Mouse (Mus musculus): ENCODE data around the gene Miip.
"Not testable (repeated sequence)": the region's sequence is repeated elsewhere in the genome, so short reads cannot be mapped to it uniquely, and the experiment has no call there.

The Miip gene

GRCm38 (mm10) chr4:147867563-147868449 lies 810 bp downstream of the Miip start:
- no peak for DNase-seq

DNA sequence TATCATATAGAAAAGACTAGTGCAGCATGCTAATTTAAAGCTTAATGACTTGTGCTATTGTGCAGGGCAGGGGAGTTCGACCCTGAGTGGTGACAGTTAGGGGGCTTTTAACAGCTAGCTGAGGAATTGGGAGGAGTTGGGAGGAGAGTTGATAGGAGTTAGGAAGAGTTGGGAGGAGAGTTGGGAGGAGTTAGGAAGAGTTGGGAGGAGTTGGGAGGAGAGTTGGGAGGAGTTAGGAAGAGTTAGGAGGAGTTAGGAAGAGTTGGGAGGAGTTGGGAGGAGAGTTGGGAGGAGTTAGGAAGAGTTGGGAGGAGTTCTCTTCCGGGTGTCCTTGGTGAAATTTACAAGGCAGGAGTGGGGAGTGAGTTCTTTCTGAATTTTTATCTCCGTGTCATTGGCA lies 1.8 kb downstream of the Miip start:
- not testable (repeated sequence) for DNase-seq

DNA sequence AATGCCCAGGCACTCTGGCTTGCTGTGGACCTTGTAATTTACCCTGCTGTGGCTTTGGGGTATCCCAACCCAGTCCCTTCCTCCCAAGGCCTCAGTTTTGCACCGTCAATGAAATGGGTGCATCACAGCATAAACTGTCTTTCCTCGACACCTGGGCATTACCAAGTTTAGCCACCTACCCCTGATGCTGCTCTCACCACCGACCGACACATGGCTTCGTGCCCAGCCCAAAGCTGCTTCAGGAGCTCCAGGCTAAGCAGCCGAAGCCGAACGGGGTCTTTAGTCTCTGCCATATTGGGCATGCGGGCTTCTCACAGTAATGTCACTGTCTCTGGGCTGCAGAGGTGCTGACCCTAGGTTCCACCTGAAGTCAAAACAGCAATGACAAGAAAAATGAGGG lies 2.6 kb downstream of the Miip start:
- DNase-seq = no peak

GRCm38 (mm10) chr4:147865651-147866050 lies 3.0 kb downstream of the Miip start:
- DNase-seq = no peak

GRCm38 (mm10) chr4:147862051-147862450 lies 6.6 kb downstream of the Miip start:
- no peak for DNase-seq

- DNase-seq = no peak
Measured at GRCm38 (mm10) chr4:147850776-147851175, 17.8 kb downstream of the Miip start.

DNA sequence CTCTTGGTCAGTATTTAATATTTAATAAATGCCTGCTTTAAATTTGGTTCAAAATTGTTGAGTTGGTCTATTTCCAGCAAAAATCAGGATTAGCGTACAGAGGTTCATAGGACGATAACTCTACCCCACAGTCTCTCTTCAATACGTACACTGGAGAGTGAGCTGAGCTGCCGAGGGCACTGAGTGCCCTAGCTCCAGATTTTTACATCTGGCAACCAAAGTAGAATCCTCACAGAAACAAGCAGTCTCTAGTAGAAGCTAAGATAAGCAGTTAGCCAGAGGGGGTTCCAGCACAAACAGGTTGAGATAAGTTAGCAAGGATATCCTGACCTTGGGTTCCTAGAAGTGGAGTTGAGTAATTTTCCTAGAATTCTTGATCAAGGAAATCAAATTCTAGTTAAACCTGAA lies 20.0 kb downstream of the Miip start:
- DNase-seq = no peak

- DNase-seq = peak; percentile 83
Measured at GRCm38 (mm10) chr4:147847614-147848583, 20.7 kb downstream of the Miip start, which contains the start of gene Zfp933. Gene Zfp933, minus strand, starts transcription at chr4:147848366.

- no peak for DNase-seq
Measured at GRCm38 (mm10) chr4:147842871-147843270, 25.7 kb downstream of the Miip start.

DNA sequence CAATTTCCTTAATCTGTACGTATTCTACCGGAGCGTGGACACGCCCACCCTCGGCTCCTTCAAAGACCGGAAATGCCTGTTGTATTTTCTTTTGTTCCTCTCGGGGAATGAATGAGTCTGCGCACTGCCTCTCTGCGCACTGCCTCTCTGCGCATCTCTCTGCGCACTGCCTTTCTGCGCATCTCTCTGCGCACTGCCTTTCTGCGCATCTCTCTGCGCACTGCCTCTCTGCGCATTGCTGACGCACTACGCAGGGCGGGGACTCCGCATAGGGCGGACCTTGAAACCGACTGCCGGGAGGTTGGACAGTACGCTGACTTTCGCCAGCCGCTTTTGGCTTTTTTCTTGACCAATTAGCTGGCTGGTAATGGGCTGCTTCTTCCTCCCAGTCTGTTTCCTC lies 29.3 kb downstream of the Miip start:
- peak; percentile 46 for DNase-seq

- no peak for DNase-seq
Measured at GRCm38 (mm10) chr4:147824389-147824788, 44.2 kb downstream of the Miip start.

DNA sequence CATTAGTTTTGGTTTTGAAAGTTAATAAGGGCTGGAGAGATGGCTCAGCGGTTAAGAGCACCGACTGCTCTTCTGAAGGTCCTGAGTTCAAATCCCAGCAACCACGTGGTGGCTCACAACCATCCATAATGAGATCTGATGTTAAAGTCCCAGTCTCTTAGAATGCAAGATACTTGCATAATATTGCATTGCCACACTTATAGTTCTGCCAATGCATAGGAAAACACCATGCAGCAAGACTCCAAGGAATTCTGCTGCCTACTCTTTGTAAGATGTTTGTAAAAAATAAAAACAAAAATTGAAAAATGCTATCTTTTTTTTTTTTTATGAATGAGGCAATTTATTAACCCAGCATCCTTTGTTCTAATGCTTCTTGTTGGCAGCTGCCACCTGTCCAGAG lies 47.2 kb downstream of the Miip start:
- not testable (repeated sequence) for DNase-seq

GRCm38 (mm10) chr4:147819659-147820058 lies 49.0 kb downstream of the Miip start:
- DNase-seq = not testable (repeated sequence)

DNA sequence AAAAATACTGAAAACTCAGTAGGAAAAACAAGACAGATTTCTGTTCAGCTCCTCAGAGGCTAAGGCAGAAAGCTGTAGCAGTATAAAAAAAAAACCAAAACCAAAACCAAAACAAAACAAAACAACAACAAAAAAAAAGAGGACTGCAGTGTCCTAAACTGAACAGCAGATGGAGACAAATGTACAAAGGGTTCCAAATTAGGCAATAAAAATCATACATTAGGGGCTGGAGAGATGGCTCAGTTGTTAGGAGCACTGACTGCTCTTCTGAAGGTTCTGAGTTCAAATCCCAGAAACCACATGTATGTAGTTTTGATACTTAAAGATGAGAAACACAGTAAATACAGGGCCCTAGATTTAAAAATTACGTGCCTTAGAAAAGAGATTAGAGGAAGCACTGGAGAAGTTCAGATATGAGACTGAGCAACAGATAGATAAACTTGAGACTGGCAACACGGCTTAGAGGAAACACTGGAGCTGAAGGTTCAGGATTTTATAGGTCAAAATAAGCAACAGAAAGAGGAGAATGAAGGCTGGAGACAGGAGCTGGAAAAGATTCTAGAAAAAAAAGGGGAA lies 53.9 kb downstream of the Miip start:
- no peak for DNase-seq

- no peak for DNase-seq
Measured at GRCm38 (mm10) chr4:147813249-147813765, 55.3 kb downstream of the Miip start.
